Mouse (Mus musculus) hindbrain, embryonic 15.5 days (tissue): ENCODE data around the gene Sf3b3. TPM values are rescaled to one million over a fixed set of nuclear protein-coding genes. Genes with fewer than 3 reads are reported as not detected.
A peak's percentile ranks its signal among the peaks of the same experiment; 100 is the strongest.
"Not testable (repeated sequence)": the region's sequence is repeated elsewhere in the genome, so short reads cannot be mapped to it uniquely, and the experiment has no call there.

Source experiments
- ATAC-seq: fragments of 200-750 bp; cut with Nextera tagmentation; 2 replicates; pipeline ENCODE4 v1.8.0; 2017; ENCODE audit warnings: low read depth, moderate number of reproducible peaks, moderate TSS enrichment; ENCODE audit not compliant: low FRiP score
- H3K27ac ChIP-seq: fragments of 300-500 bp; sonication (generic); replicated peaks from 2 replicates; pipeline ENCODE4 v1.5.1; 2015; ENCODE audit warnings: mild to moderate bottlenecking, inconsistent platforms
- H3K27me3 ChIP-seq: fragments of 300-500 bp; sonication (generic); 2 replicates; pipeline ENCODE4 v1.6.1; 2015; ENCODE audit warnings: control low read depth, inconsistent platforms
- H3K36me3 ChIP-seq: fragments of 300-500 bp; sonication (generic); 2 replicates; pipeline ENCODE4 v1.6.1; 2015; ENCODE audit warnings: control low read depth, inconsistent platforms
- H3K4me1 ChIP-seq: fragments of 300-500 bp; sonication (generic); replicated peaks from 2 replicates; pipeline ENCODE4 v1.6.1; 2015; ENCODE audit warnings: control low read depth, inconsistent platforms
- H3K4me2 ChIP-seq: fragments of 300-500 bp; sonication (generic); 2 replicates; pipeline ENCODE4 v1.6.1; 2015; ENCODE audit warnings: moderate library complexity, mild to moderate bottlenecking, inconsistent platforms
- H3K4me3 ChIP-seq: fragments of 300-500 bp; sonication (generic); 2 replicates; pipeline ENCODE4 v1.5.1; 2015; ENCODE audit warnings: mild to moderate bottlenecking, inconsistent platforms
- H3K9ac ChIP-seq: fragments of 300-500 bp; sonication (generic); 2 replicates; pipeline ENCODE4 v1.6.1; 2015; ENCODE audit warnings: inconsistent platforms
- H3K9me3 ChIP-seq: fragments of 300-500 bp; sonication (generic); 2 replicates; pipeline ENCODE4 v1.6.1; 2016; ENCODE audit warnings: control low read depth, inconsistent platforms
- WGBS: fragments of 180-500 bp; shearing (Covaris S2); methylation state at CpG from one replicate; pipeline ENCODE4 v1.1.7; 2015; 5-methylcytosine and 5-hydroxymethylcytosine counted together
- polyA plus RNA-seq: library from polyadenylated mRNA; unstranded; fragments of >200 nt; fragmentation: Nextera tagmentation; extraction: Ambion mirVana; gene quantifications from 2 replicates; pipeline ENCODE4 v1.2.1, GENCODE M21; 2015

The Sf3b3 gene
- polyA plus RNA-seq, 1 experiment from 2014 or later: 90.7 TPM

DNA sequence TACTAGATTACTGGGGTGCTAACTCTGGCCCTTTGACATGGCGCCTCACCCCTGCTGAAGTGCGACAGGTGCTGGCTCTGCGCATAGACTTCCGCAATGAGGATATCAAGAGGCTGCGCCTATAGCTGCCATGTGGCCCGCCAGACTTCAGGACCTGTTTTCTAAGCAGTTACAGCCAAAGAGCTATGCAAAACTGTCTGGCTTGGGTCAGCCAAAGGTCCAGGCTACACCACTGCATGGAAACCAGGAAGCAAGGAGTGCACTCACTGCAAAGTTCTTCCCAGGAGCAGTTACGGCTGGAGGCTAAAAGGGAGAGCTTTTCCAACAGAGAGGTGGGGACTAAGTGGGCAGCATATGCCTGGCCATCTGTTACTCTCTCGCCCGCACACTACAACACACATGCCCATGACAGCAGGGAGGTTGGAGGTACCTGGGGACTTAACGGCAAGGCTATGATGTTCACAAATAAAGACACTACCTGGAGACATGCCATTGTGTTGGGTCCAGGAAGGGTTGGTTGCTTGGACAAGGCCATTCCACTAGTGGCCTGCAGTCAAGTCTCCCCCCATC, 35.2 kb upstream of the Sf3b3 start:
- H3K4me3 ChIP-seq: no peak overlapping the region
- no peaks in the 10 kb centered on the region for H3K9me3 ChIP-seq
- no peak overlapping the region for H3K27ac ChIP-seq
- ATAC-seq: no peak
- WGBS: 93% methylated on average over 10 of the region's 10 CpGs
- no peak overlapping the region for H3K9ac ChIP-seq
- H3K4me2 ChIP-seq: no peak overlapping the region
- H3K27me3 ChIP-seq: no peaks in the 10 kb centered on the region
- H3K4me1 ChIP-seq: no peaks in the 10 kb centered on the region
- H3K36me3 ChIP-seq: peaks cover 70% of the 10 kb centered on the region

DNA sequence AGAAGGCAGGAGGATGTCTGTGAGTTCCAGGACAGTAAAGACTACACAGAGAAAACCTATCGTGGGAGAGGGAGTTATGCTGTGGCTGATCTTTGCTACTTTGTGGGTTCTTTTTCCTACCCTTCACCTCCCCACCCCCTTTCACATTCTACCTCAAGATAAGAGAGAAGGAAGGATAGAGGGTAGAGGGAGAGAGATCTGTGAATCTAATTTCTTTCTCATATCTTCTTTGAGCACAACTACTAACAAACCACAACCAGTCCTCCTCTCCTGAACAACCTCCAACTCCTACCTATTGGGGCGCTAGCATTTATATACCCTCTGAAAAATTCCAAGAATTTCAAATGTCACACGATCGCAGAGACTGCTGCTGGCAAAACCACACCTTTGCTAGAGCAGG, 31.3 kb upstream of the Sf3b3 start:
- no peak overlapping the region for H3K27ac ChIP-seq
- H3K9me3 ChIP-seq: no peaks in the 10 kb centered on the region
- H3K4me3 ChIP-seq: no peak overlapping the region
- no peaks in the 10 kb centered on the region for H3K4me1 ChIP-seq
- WGBS: 94% methylated on average over 4 of the region's 4 CpGs
- no peak for ATAC-seq
- peaks cover 81% of the 10 kb centered on the region for H3K36me3 ChIP-seq
- no peak overlapping the region for H3K4me2 ChIP-seq
- no peak overlapping the region for H3K9ac ChIP-seq
- H3K27me3 ChIP-seq: no peaks in the 10 kb centered on the region

DNA sequence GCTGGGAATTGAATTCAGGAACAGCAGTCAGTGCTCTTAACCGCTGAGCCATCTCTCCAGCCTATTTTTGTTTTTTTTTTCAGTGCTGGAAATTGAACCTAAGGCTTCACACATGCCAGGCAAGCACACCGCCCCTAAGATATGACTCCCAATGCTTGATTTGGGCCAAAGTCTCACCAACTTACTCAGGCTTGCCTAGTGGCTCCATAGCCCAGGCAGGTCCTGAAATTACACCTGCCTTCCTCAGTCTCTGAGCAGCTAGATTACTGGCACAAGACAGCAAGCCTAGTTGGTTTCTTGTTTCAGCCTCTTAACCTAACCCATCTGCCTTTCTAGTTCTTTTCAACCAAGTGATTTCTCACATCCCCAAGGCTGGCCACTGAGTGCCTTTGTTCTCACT, 23.9 kb upstream of the Sf3b3 start:
- Histone ChIP-seq H3K9ac (no peak overlapping the region), H3K27ac (no peak overlapping the region), H3K4me1 (no peaks in the 10 kb centered on the region), H3K4me2 (no peak overlapping the region), H3K27me3 (no peaks in the 10 kb centered on the region), H3K9me3 (no peaks in the 10 kb centered on the region), H3K36me3 (peaks cover 80% of the 10 kb centered on the region), H3K4me3 (no peak overlapping the region)
- ATAC-seq: no peak
- 96% methylated on average over 2 of the region's 2 CpGs for WGBS

DNA sequence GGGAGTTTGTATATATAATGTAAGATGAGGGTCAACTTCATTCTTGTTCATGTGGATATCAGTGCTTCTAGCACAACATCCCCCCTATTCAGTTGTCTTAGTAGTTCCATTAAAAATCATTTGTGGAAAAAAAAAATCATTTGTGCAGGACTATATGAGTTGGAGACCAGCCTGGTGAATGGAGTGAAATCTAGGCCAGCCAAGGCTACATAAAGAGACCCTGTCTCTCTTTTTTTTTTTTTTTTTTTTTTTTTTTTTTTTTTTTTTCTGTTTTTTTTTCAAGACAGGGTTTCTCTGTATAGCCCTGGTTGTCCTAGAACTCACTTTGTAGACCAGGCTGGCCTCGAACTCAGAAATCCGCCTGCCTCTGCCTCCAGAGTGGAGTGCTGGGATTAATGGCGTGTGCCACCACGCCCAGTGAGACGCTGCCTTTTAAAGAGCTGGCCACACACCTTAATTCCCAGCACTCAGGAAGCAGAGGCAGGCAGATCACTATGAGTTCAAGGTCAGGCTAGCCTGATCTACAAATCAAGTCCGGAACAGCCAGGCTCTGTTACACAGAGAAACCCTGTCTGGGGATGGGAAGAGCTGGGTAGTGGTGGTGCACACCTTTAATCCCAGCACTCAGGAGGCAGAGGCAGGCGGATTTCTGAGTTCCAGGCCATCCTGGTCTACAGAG, 14.9 kb upstream of the Sf3b3 start:
- 96% methylated on average over 7 of the region's 7 CpGs for WGBS
- not testable (repeated sequence) for H3K27me3 ChIP-seq, H3K4me2 ChIP-seq, H3K9me3 ChIP-seq, H3K4me3 ChIP-seq, ATAC-seq, H3K4me1 ChIP-seq, H3K9ac ChIP-seq, H3K27ac ChIP-seq
- H3K36me3 ChIP-seq: peaks cover 88% of the 10 kb centered on the region

DNA sequence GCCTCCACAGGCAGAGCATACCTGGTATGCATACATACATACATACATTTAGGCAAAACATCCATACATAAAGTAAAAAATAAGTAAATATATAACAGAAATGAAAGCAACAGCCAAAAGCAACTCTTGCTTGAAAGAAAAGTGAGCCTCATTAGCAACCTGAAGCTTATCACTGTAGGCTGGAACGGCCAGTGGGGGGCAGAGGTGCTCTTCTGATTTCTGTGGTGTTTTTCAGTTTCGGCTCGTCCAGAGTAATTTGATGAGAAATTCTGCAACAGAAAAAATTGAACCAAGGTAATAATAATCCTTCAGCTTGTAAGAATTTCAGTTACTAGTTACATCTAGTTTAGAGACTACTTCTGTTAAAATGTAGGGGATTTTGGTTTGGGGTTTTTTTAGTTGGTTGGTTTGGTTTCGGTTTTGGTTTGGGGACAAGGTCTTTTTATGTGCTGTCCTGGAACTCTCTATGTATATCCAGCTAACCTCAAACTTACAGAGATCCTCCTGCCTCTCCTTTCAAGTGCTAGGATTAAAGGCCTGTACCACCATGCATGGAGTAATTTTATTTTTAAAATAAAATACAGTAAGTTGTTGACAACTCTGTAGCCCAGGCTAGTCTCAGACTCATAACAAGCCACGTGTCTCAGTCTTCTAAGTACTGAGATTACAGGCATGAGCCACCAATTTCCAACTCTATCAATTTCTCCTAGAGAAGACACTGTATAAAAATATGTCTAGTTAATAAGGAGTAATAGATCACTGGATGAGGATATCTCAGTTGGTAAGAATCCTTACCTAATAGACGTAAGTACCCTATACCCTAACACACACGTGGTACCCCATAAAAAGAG, 13.3 kb upstream of the Sf3b3 start:
- no peak overlapping the region for H3K4me2 ChIP-seq
- H3K27ac ChIP-seq: no peak overlapping the region
- no peak for ATAC-seq
- no peaks in the 10 kb centered on the region for H3K27me3 ChIP-seq
- H3K4me3 ChIP-seq: no peak overlapping the region
- H3K9ac ChIP-seq: no peak overlapping the region
- H3K36me3 ChIP-seq: peaks cover 86% of the 10 kb centered on the region
- no peaks in the 10 kb centered on the region for H3K4me1 ChIP-seq
- H3K9me3 ChIP-seq: no peaks in the 10 kb centered on the region
- WGBS: 87% methylated on average over 7 of the region's 7 CpGs

DNA sequence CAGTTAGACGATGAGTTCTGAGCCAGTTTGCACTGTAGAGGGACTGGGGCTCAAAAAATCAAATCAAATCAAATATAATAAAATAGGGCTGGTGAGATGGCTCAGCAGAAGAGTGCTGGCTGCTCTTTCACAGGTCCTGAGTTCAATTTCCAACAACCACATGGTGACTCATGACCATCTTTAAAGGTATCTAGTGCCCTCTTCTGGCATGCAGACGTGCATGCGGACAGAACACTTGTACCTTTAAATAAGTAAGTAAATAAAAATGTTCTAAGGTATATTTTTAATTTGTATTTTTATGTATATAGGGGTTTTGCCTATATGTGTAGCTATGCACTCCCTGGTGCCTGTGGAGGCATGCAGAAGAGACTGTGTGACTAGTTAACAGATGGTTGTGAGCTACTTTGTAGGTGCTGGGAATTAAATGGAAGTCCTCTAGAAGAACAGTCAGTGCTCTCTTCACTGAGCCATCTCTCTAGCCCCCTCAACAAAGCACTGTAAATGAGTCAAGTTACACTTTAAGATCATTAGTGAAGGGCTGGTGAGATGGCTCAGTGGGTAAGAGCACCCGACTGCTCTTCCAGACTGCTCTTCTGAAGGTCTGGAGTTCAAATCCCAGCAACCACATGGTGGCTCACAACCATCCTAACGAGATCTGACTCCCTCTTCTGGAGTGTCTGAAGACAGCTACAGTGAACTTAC, 10.3 kb upstream of the Sf3b3 start:
- no peak overlapping the region for H3K4me3 ChIP-seq
- no peaks in the 10 kb centered on the region for H3K27me3 ChIP-seq
- 91% methylated on average over 5 of the region's 5 CpGs for WGBS
- no peak overlapping the region for H3K4me2 ChIP-seq
- no peak for ATAC-seq
- peaks cover 86% of the 10 kb centered on the region for H3K36me3 ChIP-seq
- no peaks in the 10 kb centered on the region for H3K9me3 ChIP-seq
- no peak overlapping the region for H3K9ac ChIP-seq
- no peak overlapping the region for H3K27ac ChIP-seq
- H3K4me1 ChIP-seq: no peaks in the 10 kb centered on the region

DNA sequence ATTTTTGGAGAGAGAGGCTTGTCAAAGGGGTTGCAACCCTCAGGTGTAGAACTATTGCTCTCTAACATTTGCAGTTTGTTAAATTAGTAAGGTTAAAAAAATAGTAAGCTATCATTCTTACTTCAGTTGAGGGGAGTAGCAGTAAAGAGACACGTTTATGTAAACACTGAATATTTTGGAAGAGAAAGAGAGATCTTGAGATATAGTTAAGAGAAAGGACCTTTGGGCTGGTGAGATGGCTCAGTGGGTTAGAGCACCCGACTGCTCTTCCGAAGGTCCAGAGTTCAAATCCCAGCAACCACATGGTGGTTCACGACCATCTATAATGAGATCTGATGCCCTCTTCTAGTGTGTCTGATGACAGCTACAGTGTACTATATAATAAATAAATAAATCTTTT, 9.5 kb upstream of the Sf3b3 start:
- H3K9me3 ChIP-seq: not testable (repeated sequence)

DNA sequence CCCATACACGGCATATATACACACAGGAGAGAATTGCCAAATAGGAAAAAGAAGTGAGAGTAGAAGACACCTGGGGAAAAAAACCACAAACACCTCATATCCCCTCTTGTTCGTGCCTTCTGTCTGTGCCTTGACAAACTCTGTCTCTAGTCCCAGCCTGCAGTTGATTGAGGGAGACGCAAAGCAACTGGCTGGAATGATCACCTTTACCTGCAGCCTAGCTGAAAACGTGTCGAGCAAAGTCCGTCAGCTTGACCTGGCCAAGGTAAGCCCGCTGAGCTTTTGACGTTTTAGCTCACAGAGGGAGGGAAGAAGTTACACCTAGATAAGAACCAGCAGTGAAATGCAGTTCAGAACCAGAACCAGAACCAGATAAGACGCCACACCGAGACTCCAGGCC, 4.6 kb upstream of the Sf3b3 start:
- H3K27me3 ChIP-seq: no peaks in the 10 kb centered on the region

More for the DNA sequence above, 9.5 kb upstream of the Sf3b3 start:
- not testable (repeated sequence) for H3K9ac ChIP-seq, H3K4me1 ChIP-seq, H3K4me2 ChIP-seq, ATAC-seq, H3K4me3 ChIP-seq, H3K27me3 ChIP-seq, H3K27ac ChIP-seq
- WGBS: 95% methylated on average over 4 of the region's 4 CpGs
- peaks cover 92% of the 10 kb centered on the region for H3K36me3 ChIP-seq

DNA sequence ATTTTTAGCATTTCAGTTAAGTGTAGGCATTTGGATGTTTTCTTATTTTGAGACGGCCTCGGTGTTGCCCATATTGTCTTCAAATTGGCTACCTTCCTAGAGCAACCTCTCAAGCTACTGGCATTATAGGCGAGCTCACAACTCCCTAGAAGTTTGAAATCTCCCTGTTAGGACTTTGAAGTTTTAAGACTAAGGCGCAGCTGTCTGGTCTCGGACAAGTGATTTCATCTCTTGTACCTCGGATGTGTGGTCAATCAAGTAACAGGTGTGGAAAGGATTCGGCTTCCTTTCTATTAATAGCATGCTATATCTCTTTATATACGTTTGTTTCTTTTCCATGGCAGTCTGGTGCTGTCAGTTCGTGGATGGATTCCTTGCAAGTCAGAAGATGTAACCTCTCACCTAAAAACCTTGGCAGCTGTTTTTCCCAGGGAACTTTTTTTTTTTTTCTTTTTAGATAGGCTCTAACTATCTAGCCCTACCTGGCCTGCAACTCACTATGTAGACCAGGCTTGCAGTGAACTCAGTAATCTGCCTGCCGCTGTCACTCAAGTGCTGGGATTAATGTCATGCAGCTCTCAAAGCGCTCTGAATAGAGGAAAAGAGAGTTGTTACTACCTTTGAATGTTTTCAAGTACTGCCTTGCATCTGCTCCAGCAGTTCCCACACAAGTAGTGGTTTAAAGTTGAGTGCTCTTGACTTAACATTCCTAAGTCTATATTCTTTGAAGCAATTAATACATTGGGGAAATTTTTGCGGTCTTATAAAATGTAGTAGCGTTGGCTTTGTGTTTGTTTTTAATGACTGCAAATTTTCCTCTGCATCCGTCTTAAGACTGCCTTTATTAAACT, 1.3 kb upstream of the Sf3b3 start:
- Histone ChIP-seq H3K4me3 (peak overlapping the region; percentile 82), H3K9me3 (no peaks in the 10 kb centered on the region), H3K27me3 (no peaks in the 10 kb centered on the region), H3K36me3 (peaks cover 48% of the 10 kb centered on the region), H3K4me1 (peaks cover 30% of the 10 kb centered on the region), H3K27ac (no peak overlapping the region), H3K4me2 (peak overlapping the region; percentile 90), H3K9ac (peak overlapping the region; percentile 95; the same call in 1 of the 2 replicates)
- 70% methylated on average over 14 of the region's 14 CpGs for WGBS
- ATAC-seq: no peak

More for the DNA sequence above, 4.6 kb upstream of the Sf3b3 start:
- Histone ChIP-seq H3K9ac (no peak overlapping the region), H3K4me2 (no peak overlapping the region), H3K4me1 (peaks cover 11% of the 10 kb centered on the region), H3K27ac (no peak overlapping the region), H3K9me3 (no peaks in the 10 kb centered on the region), H3K36me3 (peaks cover 66% of the 10 kb centered on the region), H3K4me3 (no peak overlapping the region)
- no peak for ATAC-seq
- WGBS: 96% methylated on average over 10 of the region's 10 CpGs

DNA sequence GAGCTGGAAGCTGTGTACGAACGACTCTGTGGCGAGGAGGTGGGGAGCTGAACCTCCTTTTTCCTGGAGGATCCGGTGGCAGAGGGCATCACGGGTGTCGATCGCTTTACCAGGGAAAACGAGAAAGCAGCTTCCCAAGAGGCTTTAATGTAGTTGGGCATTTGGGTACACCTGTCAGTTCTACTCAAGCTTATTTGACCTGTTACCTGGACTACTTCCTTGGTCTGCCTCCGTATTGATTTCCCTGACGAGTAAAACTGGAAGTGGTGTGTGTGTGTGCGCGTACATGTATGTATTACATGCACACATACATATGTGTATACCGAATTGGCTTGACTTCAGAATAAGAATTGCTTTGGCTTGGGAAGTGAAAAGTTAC, 573 bp upstream of the Sf3b3 start:
- H3K36me3 ChIP-seq: peaks cover 48% of the 10 kb centered on the region

DNA sequence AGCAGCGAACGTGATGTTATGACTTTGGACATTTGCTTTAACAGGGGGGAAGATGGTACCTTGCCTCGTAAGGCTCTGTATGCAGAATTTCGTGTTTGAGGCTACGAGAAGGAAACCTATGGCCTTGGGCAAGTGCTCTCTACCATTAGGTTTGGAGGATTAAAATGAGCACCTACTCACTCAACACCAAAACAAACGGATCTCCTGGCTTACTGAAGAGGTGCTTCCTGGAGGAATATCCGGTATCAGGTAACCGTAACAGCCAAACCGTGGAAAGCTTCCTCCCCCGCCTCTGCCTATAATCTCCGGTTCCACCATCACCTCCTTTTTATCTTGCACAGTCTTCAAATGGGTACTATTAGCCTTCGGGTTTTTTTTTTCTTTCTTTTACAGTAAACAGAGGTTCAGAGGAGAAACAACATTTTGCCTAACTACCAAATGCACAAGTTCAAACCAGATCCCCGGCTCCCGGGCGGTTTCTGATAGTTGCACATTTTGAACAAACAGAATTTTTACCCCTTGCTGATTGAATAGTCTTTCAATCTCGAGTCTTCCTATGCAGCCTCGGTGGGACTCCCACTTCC, 674 bp downstream of the Sf3b3 start:
- peak overlapping the region; percentile 90 for H3K4me2 ChIP-seq
- peak overlapping the region; percentile 92 for H3K27ac ChIP-seq
- no peaks in the 10 kb centered on the region for H3K9me3 ChIP-seq
- peak overlapping the region; percentile 82 for H3K4me3 ChIP-seq
- peaks cover 45% of the 10 kb centered on the region for H3K36me3 ChIP-seq
- ATAC-seq: no peak
- 11% methylated on average over 17 of the region's 17 CpGs for WGBS
- H3K4me1 ChIP-seq: peaks cover 30% of the 10 kb centered on the region
- H3K9ac ChIP-seq: peak overlapping the region; percentile 95
- H3K27me3 ChIP-seq: no peaks in the 10 kb centered on the region

More for the DNA sequence above, 573 bp upstream of the Sf3b3 start:
- Histone ChIP-seq H3K27ac (peak overlapping the region; percentile 92), H3K4me1 (peaks cover 30% of the 10 kb centered on the region), H3K4me3 (peak overlapping the region; percentile 82), H3K9ac (peak overlapping the region; percentile 95), H3K9me3 (no peaks in the 10 kb centered on the region), H3K4me2 (peak overlapping the region; percentile 90), H3K27me3 (no peaks in the 10 kb centered on the region)
- ATAC-seq: peak; percentile 56
- 3% methylated on average over 13 of the region's 13 CpGs for WGBS
